Comparison of ENCODE assay signal across 29 mouse cellular contexts in genomic region chr1:42723769-42724300, GRCm38 (mm10). TPM values are rescaled to one million over a fixed set of nuclear protein-coding genes. Genes with fewer than 3 reads are reported as not detected.
"Had no signal": no experiment of that assay in that cellular context is flagged by ENCODE, and none has a peak within 500 bp of the region (broad histone marks: within the 10 kb centered on the region; RNA-seq: fewer than 3 reads in every experiment).

No protein-coding gene starts in this region.

- H3K4me2 ChIP-seq: heart, embryonic 11.5 days; heart, embryonic 13.5 days; heart, embryonic 15.5 days; hindbrain, embryonic 13.5 days; hindbrain, embryonic 15.5 days; kidney, embryonic 15.5 days; limb, embryonic 13.5 days; limb, embryonic 15.5 days; liver, embryonic 12.5 days had no signal

- H3K27me3 ChIP-seq: hindbrain, embryonic 13.5 days; hindbrain, embryonic 15.5 days had no signal

- H3K4me3 ChIP-seq: heart, adult 2 months; heart, embryonic 13.5 days; heart, embryonic 15.5 days; hindbrain, embryonic 13.5 days; hindbrain, embryonic 15.5 days; kidney, embryonic 15.5 days; limb, embryonic 13.5 days; limb, embryonic 15.5 days; liver, embryonic 12.5 days had no signal

- H3K27ac ChIP-seq: heart, adult 2 months; heart, embryonic 13.5 days; heart, embryonic 15.5 days; hindbrain, embryonic 13.5 days; hindbrain, embryonic 15.5 days; hindbrain, postnatal 0 days; kidney, embryonic 15.5 days; kidney, postnatal 0 days; limb, embryonic 13.5 days; limb, embryonic 15.5 days; liver, embryonic 12.5 days; liver, embryonic 14.5 days had no signal

- ATAC-seq: hindbrain, postnatal 0 days; intestine, embryonic 16.5 days; liver, embryonic 12.5 days had no signal

- DNase-seq: gastrocnemius, postnatal 14 days; gastrocnemius, postnatal 36 days; heart, adult 2 months; heart, postnatal 14 days; heart, postnatal 36 days; kidney, adult 11 months; kidney, adult 2 months; kidney, adult 9 months; kidney, postnatal 14 days; kidney, postnatal 36 days; layer of hippocampus, adult 9-11 months; layer of hippocampus, postnatal 36 days; left cerebral cortex, postnatal 4 days had no signal

- H3K9me3 ChIP-seq: heart, embryonic 13.5 days; heart, embryonic 15.5 days; hindbrain, embryonic 13.5 days; hindbrain, embryonic 15.5 days; kidney, embryonic 15.5 days; limb, embryonic 13.5 days; limb, embryonic 15.5 days; liver, embryonic 12.5 days had no signal

- H3K4me1 ChIP-seq: heart, embryonic 15.5 days; kidney, embryonic 15.5 days; limb, embryonic 15.5 days; liver, embryonic 12.5 days had no signal

- H3K9ac ChIP-seq: heart, embryonic 13.5 days; heart, embryonic 15.5 days; hindbrain, embryonic 13.5 days; hindbrain, embryonic 15.5 days; kidney, embryonic 15.5 days; limb, embryonic 13.5 days; limb, embryonic 15.5 days; liver, embryonic 12.5 days; liver, embryonic 14.5 days had no signal

- H3K36me3 ChIP-seq: heart, embryonic 13.5 days; heart, embryonic 15.5 days; hindbrain, embryonic 13.5 days; hindbrain, embryonic 15.5 days; kidney, embryonic 15.5 days; limb, embryonic 13.5 days; limb, embryonic 15.5 days; liver, embryonic 12.5 days had no signal

RNA-seq across cellular contexts. Expression of gene Pou3f3, which starts 28.3 kb away (rescaled TPM):
- polyA plus RNA-seq: heart, adult 2 months; heart, postnatal 0 days; large intestine, adult 2 months; liver, adult 2 months had no signal
